Mouse (Mus musculus): ENCODE results near the gene Neurod2. TPM values are rescaled to one million over a fixed set of nuclear protein-coding genes. Genes with fewer than 3 reads are reported as not detected.

Neurod2 gene
- total and polyA plus RNA-seq, 3 experiments, result not detected

- intact Hi-C loops (cut with DNase I), result no loop called here
- Histone ChIP-seq H3K36me3 (ENCODE audit: control insufficient read depth, insufficient read depth, low read length) (no peaks in the 10 kb centered on the region), H3K27me3 (ENCODE audit: control insufficient read depth, insufficient read depth, low read length) (no peaks in the 10 kb centered on the region), H3K27ac (peak overlapping the region; percentile 51), H3K79me2 (replicated peaks; ENCODE audit: control insufficient read depth, insufficient read depth, low read length) (no peaks in the 10 kb centered on the region), H3K9ac (ENCODE audit: low read depth, low read length) (peak overlapping the region; percentile 88), H3K4me1 (ENCODE audit: control insufficient read depth, insufficient read depth, low read length) (no peaks in the 10 kb centered on the region), H3K4me3 (peak overlapping the region; percentile 72)
- 11% methylated on average over 9 of the region's 9 CpGs for WGBS
- TF ChIP-seq POLR2A (IDR thresholded peaks at IDR 0.05; ENCODE audit: insufficient read depth, low read depth, low read length) (no peak), CTCF (IDR thresholded peaks at IDR 0.05) (no peak), EP300 (IDR thresholded peaks at IDR 0.05; ENCODE audit: insufficient read depth, low read depth, low read length) (no peak)
- no peak for DNase-seq
These were observed 34.3 kb downstream of the Neurod2 start for GRCm38 (mm10) chr11:98295013-98295585.

GRCm38 (mm10) chr11:98294188-98295012 is 35.0 kb downstream of the Neurod2 start:
- H3K4me3 ChIP-seq, result peak overlapping the region; percentile 72
- intact Hi-C loops (cut with DNase I), result no loop called here
- DNase-seq, result peak; percentile 76 to 82
- peak overlapping the region; percentile 88 for H3K9ac ChIP-seq (ENCODE audit: low read depth, low read length)
- TF ChIP-seq POLR2A (IDR thresholded peaks at IDR 0.05; ENCODE audit: insufficient read depth, low read depth, low read length), result no peak
- no peak for TF ChIP-seq EP300 (IDR thresholded peaks at IDR 0.05; ENCODE audit: insufficient read depth, low read depth, low read length)
- TF ChIP-seq CTCF (IDR thresholded peaks at IDR 0.05), result no peak
- no peaks in the 10 kb centered on the region for H3K36me3 ChIP-seq (ENCODE audit: control insufficient read depth, insufficient read depth, low read length)
- no peaks in the 10 kb centered on the region for H3K4me1 ChIP-seq (ENCODE audit: control insufficient read depth, insufficient read depth, low read length)
- H3K27me3 ChIP-seq (ENCODE audit: control insufficient read depth, insufficient read depth, low read length), result no peaks in the 10 kb centered on the region
- H3K79me2 ChIP-seq (replicated peaks; ENCODE audit: control insufficient read depth, insufficient read depth, low read length), result no peaks in the 10 kb centered on the region
- 2% methylated on average over 58 of the region's 58 CpGs for WGBS
- H3K27ac ChIP-seq, result peak overlapping the region; percentile 51

GRCm38 (mm10) chr11:98293070-98293469 is 36.4 kb downstream of the Neurod2 start:
- no peak overlapping the region for H3K4me3 ChIP-seq
- TF ChIP-seq EP300 (IDR thresholded peaks at IDR 0.05; ENCODE audit: insufficient read depth, low read depth, low read length), result no peak
- TF ChIP-seq POLR2A (IDR thresholded peaks at IDR 0.05; ENCODE audit: insufficient read depth, low read depth, low read length), result no peak
- TF ChIP-seq CTCF (IDR thresholded peaks at IDR 0.05), result no peak
- no peaks in the 10 kb centered on the region for H3K27me3 ChIP-seq (ENCODE audit: control insufficient read depth, insufficient read depth, low read length)
- H3K9ac ChIP-seq (ENCODE audit: low read depth, low read length), result no peak overlapping the region
- no peaks in the 10 kb centered on the region for H3K36me3 ChIP-seq (ENCODE audit: control insufficient read depth, insufficient read depth, low read length)
- no peaks in the 10 kb centered on the region for H3K4me1 ChIP-seq (ENCODE audit: control insufficient read depth, insufficient read depth, low read length)
- no peak overlapping the region for H3K27ac ChIP-seq
- DNase-seq, result no peak
- intact Hi-C loops (cut with DNase I), result no loop called here
- 35% methylated on average over 2 of the region's 2 CpGs for WGBS
- H3K79me2 ChIP-seq (replicated peaks; ENCODE audit: control insufficient read depth, insufficient read depth, low read length), result no peaks in the 10 kb centered on the region

- Histone ChIP-seq H3K4me1 (ENCODE audit: control insufficient read depth, insufficient read depth, low read length) (no peaks in the 10 kb centered on the region), H3K4me3 (no peak overlapping the region), H3K36me3 (ENCODE audit: control insufficient read depth, insufficient read depth, low read length) (no peaks in the 10 kb centered on the region), H3K27me3 (ENCODE audit: control insufficient read depth, insufficient read depth, low read length) (no peaks in the 10 kb centered on the region), H3K79me2 (replicated peaks; ENCODE audit: control insufficient read depth, insufficient read depth, low read length) (no peaks in the 10 kb centered on the region), H3K9ac (ENCODE audit: low read depth, low read length) (no peak overlapping the region), H3K27ac (no peak overlapping the region)
- intact Hi-C loops (cut with DNase I), result no loop called here
- TF ChIP-seq CTCF (IDR thresholded peaks at IDR 0.05), result no peak
- no peak for TF ChIP-seq EP300 (IDR thresholded peaks at IDR 0.05; ENCODE audit: insufficient read depth, low read depth, low read length)
- TF ChIP-seq POLR2A (IDR thresholded peaks at IDR 0.05; ENCODE audit: insufficient read depth, low read depth, low read length), result no peak
- 50% methylated on average over 2 of the region's 2 CpGs for WGBS
- DNase-seq, result no peak
These were observed 38.5 kb downstream of the Neurod2 start for GRCm38 (mm10) chr11:98290906-98291305.

- no peak for DNase-seq
- TF ChIP-seq EP300 (IDR thresholded peaks at IDR 0.05; ENCODE audit: insufficient read depth, low read depth, low read length) (no peak), POLR2A (IDR thresholded peaks at IDR 0.05; ENCODE audit: insufficient read depth, low read depth, low read length) (no peak), CTCF (IDR thresholded peaks at IDR 0.05) (no peak)
- H3K79me2 ChIP-seq (replicated peaks; ENCODE audit: control insufficient read depth, insufficient read depth, low read length), result no peaks in the 10 kb centered on the region
- no peaks in the 10 kb centered on the region for H3K36me3 ChIP-seq (ENCODE audit: control insufficient read depth, insufficient read depth, low read length)
- no peak overlapping the region for H3K4me3 ChIP-seq
- intact Hi-C loops (cut with DNase I), result no loop called here
- H3K27ac ChIP-seq, result no peak overlapping the region
- H3K9ac ChIP-seq (ENCODE audit: low read depth, low read length), result no peak overlapping the region
- no peaks in the 10 kb centered on the region for H3K27me3 ChIP-seq (ENCODE audit: control insufficient read depth, insufficient read depth, low read length)
- 51% methylated on average over 13 of the region's 13 CpGs for whole genome bisulfite sequencing
- no peaks in the 10 kb centered on the region for H3K4me1 ChIP-seq (ENCODE audit: control insufficient read depth, insufficient read depth, low read length)
These were observed 39.6 kb downstream of the Neurod2 start for GRCm38 (mm10) chr11:98289873-98290272.

GRCm38 (mm10) chr11:98287961-98288360 is 41.5 kb downstream of the Neurod2 start:
- Histone ChIP-seq H3K27ac (no peak overlapping the region), H3K9ac (ENCODE audit: low read depth, low read length) (no peak overlapping the region), H3K4me1 (ENCODE audit: control insufficient read depth, insufficient read depth, low read length) (no peaks in the 10 kb centered on the region), H3K27me3 (ENCODE audit: control insufficient read depth, insufficient read depth, low read length) (no peaks in the 10 kb centered on the region), H3K79me2 (replicated peaks; ENCODE audit: control insufficient read depth, insufficient read depth, low read length) (no peaks in the 10 kb centered on the region), H3K4me3 (no peak overlapping the region), H3K36me3 (ENCODE audit: control insufficient read depth, insufficient read depth, low read length) (no peaks in the 10 kb centered on the region)
- no peak for TF ChIP-seq POLR2A (IDR thresholded peaks at IDR 0.05; ENCODE audit: insufficient read depth, low read depth, low read length)
- TF ChIP-seq CTCF (IDR thresholded peaks at IDR 0.05), result no peak
- TF ChIP-seq EP300 (IDR thresholded peaks at IDR 0.05; ENCODE audit: insufficient read depth, low read depth, low read length), result no peak
- intact Hi-C loops (cut with DNase I), result no loop called here
- WGBS, result 53% methylated on average over 7 of the region's 7 CpGs
- no peak for DNase-seq

Measured in heart, adult 2 months (tissue).